Mouse (Mus musculus): ENCODE results near the gene Hacd3.

DNA sequence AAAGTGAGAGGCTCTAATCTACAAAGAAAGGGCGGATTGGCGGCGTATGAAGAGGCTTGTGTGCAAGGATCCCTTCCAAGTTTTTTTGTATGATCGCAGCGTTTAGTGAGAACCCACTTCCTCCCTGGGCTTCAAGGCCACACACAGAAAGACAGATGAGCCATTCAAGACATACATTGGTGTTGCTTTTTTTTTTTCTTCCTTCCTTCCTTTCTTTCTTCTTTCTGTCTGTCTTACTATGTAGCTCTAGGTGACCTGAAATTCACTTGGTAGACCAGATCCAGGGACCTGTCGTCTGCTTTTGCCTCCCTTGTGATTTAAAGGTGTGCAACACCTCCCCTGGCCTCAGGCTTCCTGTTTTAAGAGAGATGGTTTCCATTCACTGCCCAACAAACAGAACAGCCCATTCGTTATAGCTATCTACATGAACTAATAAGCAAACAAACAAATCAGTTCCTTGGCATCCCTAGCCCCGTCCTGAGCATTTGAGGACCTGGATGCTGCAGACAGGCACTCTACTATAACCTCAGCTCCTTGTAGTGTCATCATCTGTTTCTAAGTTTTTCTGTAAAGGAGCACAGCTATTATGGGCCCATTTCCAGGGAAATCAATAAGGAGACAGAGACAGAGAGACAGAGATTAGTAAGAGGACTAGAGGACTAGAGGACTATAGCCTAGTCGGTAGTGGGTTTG is 540 bp upstream of the Hacd3 start:
- no peak for TF ChIP-seq E2F4 (IDR thresholded peaks at IDR 0.05; ENCODE audit: insufficient read depth)
- no peak for TF ChIP-seq POLR2A (IDR thresholded peaks at IDR 0.05; ENCODE audit: insufficient read length, low read depth)
- no peak for TF ChIP-seq MAX (IDR thresholded peaks at IDR 0.05; ENCODE audit: low read depth)
- no peak for TF ChIP-seq MYOG (IDR thresholded peaks at IDR 0.05; ENCODE audit: control insufficient read depth in 1 of 3, insufficient read depth in 1 of 3, insufficient read length in 2 of 3, low read depth in 2 of 3)
- TF ChIP-seq TCF12 (IDR thresholded peaks at IDR 0.05; ENCODE audit: insufficient read depth, poor library complexity, severe bottlenecking): no peak
- TF ChIP-seq MYOD1 (IDR thresholded peaks at IDR 0.05; ENCODE audit: control insufficient read depth in 1 of 3, insufficient read length in 2 of 3, low read depth in 2 of 3): no peak
- TF ChIP-seq USF1 (IDR thresholded peaks at IDR 0.05; ENCODE audit: low read depth): no peak
- TF ChIP-seq POLR2AphosphoS2 (IDR thresholded peaks at IDR 0.05; ENCODE audit: insufficient read length, low read depth): no peak
- TF ChIP-seq REST (IDR thresholded peaks at IDR 0.05; ENCODE audit: insufficient read depth, insufficient read length): no peak
- TF ChIP-seq CEBPB (IDR thresholded peaks at IDR 0.05; ENCODE audit: insufficient read depth, poor library complexity, severe bottlenecking): no peak
- no peak for TF ChIP-seq SRF (IDR thresholded peaks at IDR 0.05; ENCODE audit: control insufficient read depth, insufficient read length, low read depth)
